Mouse (Mus musculus): Measurements from ENCODE around the gene Cenpm. TPM values are rescaled to one million over a fixed set of nuclear protein-coding genes. Genes with fewer than 3 reads are reported as not detected.

Gene Cenpm
- polyA plus RNA-seq, 1 experiment from 2014 or later: 72.7 TPM

DNA sequence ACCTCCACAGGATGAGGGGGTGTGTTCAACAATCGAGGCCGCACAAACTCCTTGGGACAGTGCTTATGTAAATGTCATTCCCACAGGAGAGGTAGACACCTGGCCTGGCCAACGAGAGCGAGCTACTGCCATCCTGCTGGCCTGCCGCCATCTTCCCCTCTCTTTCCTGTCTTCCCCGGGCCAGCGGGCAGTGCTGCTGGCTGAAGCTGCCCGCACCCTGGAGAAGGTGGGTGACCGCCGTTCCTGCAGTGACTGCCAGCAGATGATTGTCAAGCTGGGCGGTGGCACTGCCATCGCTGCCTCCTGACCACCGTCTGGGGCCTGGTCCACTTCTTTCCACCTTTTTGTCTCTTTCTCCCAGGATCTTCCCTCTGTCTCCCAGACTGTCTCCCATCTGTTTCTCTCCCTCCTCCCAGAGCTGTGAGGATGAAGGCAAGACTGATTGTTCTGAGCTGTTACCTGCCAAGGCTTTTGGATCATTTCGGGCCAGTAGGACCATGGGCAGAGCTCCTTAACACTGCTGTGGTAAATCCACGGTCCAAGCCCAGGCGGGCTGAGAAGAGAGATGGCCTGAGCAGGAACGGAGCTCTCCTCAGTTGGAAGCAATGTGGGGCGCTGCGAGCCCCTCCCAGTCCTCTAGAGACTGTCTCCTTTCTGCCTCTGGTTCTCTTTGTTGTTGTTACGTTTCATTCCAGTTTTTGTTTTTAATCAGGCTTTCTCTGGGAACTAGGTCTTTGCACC is 40.8 kb downstream of the Cenpm start:
- Histone ChIP-seq H3K36me3 (peaks cover 73% of the 10 kb centered on the region), H3K4me2 (no peak overlapping the region), H3K4me3 (no peak overlapping the region), H3K9me3 (no peaks in the 10 kb centered on the region), H3K27me3 (peaks cover 50% of the 10 kb centered on the region), H3K9ac (no peak overlapping the region), H3K27ac (no peak overlapping the region), H3K4me1 (peaks cover 19% of the 10 kb centered on the region)
- no peak for ATAC-seq (ENCODE audit: insufficient number of reproducible peaks, insufficient read depth, low FRiP score, low TSS enrichment, low read depth)
- 72% methylated on average over 20 of the region's 20 CpGs for WGBS

DNA sequence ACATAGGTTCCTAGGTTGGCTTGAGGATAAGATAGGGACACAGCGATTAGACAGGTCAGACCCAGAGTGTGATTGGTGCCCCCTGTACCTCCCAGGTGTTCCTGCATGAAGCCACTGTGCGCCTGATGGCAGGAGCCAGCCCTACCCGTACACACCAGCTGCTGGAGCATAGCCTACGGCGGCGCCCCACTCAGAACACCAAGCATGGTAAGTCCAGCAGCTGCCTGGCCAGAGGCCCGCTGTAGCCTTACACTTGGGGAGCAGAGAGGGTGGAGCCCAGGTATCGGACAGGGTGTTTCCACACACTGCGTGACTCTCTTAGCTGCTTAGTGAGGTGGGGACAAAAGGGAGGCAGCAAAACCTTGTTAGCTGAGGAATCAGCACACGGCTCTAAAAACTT is 41.5 kb downstream of the Cenpm start:
- WGBS: 91% methylated on average over 10 of the region's 10 CpGs
- Histone ChIP-seq H3K9ac (no peak overlapping the region), H3K4me1 (peaks cover 19% of the 10 kb centered on the region), H3K4me3 (no peak overlapping the region), H3K36me3 (peaks cover 80% of the 10 kb centered on the region), H3K4me2 (no peak overlapping the region), H3K27me3 (peaks cover 43% of the 10 kb centered on the region), H3K9me3 (no peaks in the 10 kb centered on the region), H3K27ac (no peak overlapping the region)
- no peak for ATAC-seq (ENCODE audit: insufficient number of reproducible peaks, insufficient read depth, low FRiP score, low TSS enrichment, low read depth)

DNA sequence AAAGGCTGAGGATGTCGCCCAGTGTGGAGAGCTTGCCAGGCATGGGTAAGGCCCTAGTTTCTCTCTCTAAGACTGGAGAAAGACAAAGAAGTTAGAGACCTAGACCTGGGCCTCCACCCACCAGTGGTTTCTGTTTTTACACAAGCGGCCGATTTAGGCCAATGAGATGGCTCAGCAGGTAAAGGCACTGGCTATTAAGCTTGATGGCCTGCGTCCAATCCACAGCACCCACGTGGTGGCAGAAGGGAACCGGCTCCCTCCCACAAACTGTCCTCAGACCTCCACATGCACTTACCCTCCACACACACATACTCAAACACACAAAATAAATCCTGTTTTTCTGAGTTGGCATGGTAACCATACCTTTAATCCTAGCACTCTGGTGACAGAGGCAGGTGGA is 42.5 kb downstream of the Cenpm start:
- H3K4me1 ChIP-seq: peaks cover 13% of the 10 kb centered on the region
- no peak for ATAC-seq (ENCODE audit: insufficient number of reproducible peaks, insufficient read depth, low FRiP score, low TSS enrichment, low read depth)
- H3K27me3 ChIP-seq: peaks cover 33% of the 10 kb centered on the region
- no peaks in the 10 kb centered on the region for H3K9me3 ChIP-seq
- H3K4me3 ChIP-seq: no peak overlapping the region
- no peak overlapping the region for H3K27ac ChIP-seq
- H3K36me3 ChIP-seq: peaks cover 90% of the 10 kb centered on the region
- H3K4me2 ChIP-seq: no peak overlapping the region
- 94% methylated on average over 6 of the region's 6 CpGs for WGBS
- H3K9ac ChIP-seq: no peak overlapping the region

DNA sequence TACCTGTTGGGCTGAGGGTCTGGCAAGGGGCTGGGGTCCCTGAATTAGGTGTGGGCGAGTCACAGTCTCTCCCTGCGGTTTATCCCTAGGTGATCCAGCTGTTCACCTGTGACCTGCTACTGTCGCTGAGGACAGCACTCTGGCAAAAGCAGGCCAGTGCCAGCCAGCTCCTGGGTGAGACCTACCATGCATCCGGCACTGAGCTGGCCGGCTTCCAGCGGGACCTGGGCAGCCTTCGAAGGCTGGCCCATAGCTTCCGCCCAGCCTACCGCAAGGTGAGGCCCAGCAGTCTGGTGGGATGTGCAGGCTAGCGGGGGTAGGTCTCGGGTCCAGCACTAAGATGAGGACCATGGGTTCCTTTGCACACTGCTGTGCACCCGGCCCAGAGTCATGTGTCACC is 45.0 kb downstream of the Cenpm start:
- H3K4me3 ChIP-seq: no peak overlapping the region

DNA sequence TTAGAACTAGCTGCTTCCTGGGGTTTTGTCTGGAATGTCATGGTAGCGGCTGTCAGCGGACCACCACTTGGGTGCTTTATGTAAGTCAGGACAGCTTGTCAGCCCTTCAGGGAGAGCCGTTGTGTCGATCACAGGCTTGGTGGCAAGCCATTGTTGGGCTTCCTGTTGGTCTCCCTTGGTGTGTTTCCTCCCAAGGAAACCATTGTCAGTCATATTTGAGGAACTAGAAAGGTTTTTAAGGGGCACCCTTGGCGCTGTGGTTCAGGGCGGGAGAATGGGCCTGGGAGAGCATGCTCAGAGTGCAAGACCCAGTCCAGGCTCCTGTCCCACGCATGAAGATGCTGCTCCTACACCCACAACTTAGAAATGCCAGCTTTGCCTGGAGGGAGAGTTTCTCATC is 46.2 kb downstream of the Cenpm start:
- Histone ChIP-seq H3K9me3 (no peaks in the 10 kb centered on the region), H3K4me2 (no peak overlapping the region), H3K4me3 (no peak overlapping the region), H3K36me3 (peaks cover 98% of the 10 kb centered on the region), H3K4me1 (no peaks in the 10 kb centered on the region), H3K9ac (no peak overlapping the region), H3K27me3 (no peaks in the 10 kb centered on the region), H3K27ac (no peak overlapping the region)
- 90% methylated on average over 7 of the region's 7 CpGs for WGBS
- ATAC-seq (ENCODE audit: insufficient number of reproducible peaks, insufficient read depth, low FRiP score, low TSS enrichment, low read depth): no peak

More for the DNA sequence above, 45.0 kb downstream of the Cenpm start:
- H3K27ac ChIP-seq: no peak overlapping the region
- no peak overlapping the region for H3K4me2 ChIP-seq
- peaks cover 98% of the 10 kb centered on the region for H3K36me3 ChIP-seq
- H3K9ac ChIP-seq: no peak overlapping the region
- no peak for ATAC-seq (ENCODE audit: insufficient number of reproducible peaks, insufficient read depth, low FRiP score, low TSS enrichment, low read depth)
- peaks cover 7% of the 10 kb centered on the region for H3K27me3 ChIP-seq
- no peaks in the 10 kb centered on the region for H3K9me3 ChIP-seq
- 90% methylated on average over 12 of the region's 12 CpGs for WGBS
- H3K4me1 ChIP-seq: no peaks in the 10 kb centered on the region

DNA sequence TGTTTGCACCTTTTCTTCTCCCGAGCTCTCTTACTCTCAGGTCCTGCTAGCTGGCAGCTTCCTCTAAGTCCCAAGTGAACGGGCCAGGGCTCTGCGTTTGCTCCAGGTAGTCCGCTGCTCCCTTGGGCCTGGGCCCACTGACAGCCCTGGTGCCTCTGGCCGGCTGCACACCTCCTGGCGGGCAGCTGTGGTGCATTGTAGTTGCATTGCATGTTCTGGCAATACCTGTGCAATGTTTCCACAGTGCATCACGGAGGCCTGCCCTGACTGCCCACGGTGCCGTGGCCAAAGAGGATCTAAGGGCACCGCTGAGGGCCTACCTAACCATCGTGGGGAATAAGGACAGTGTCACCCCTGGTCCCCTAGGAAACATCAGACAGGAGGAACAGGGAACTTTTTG is 46.6 kb downstream of the Cenpm start:
- WGBS: 93% methylated on average over 11 of the region's 11 CpGs
- peaks cover 98% of the 10 kb centered on the region for H3K36me3 ChIP-seq
- H3K9me3 ChIP-seq: no peaks in the 10 kb centered on the region
- H3K27me3 ChIP-seq: no peaks in the 10 kb centered on the region
- no peak overlapping the region for H3K27ac ChIP-seq
- no peak overlapping the region for H3K4me3 ChIP-seq
- no peak overlapping the region for H3K9ac ChIP-seq
- no peak overlapping the region for H3K4me2 ChIP-seq
- no peak for ATAC-seq (ENCODE audit: insufficient number of reproducible peaks, insufficient read depth, low FRiP score, low TSS enrichment, low read depth)
- no peaks in the 10 kb centered on the region for H3K4me1 ChIP-seq

DNA sequence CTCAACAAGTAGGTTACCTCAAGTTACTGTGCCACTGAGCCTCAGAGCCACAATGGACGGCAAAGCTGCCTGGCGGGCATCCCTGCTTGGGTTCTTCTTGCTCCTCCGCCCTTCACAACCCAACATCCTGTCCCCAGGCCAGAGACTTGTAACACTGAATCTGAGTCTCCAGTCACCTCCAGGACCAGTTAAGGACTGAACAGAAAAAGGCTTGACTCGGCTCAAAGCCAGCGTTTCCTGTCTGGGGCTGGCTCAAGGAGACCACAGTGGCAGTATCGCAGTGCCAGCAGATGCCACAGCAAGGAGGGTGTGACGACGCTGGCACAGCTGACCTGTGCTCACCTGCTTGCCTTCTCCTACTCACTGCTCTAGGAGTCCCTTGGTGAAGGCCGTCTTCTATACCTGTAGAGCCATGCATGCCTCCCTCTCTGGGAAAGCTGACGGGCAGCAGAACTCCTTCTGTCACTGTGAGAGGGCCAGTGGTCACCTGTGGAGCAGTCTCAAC is 47.2 kb downstream of the Cenpm start:
- Histone ChIP-seq H3K27ac (no peak overlapping the region), H3K4me3 (no peak overlapping the region), H3K36me3 (peaks cover 98% of the 10 kb centered on the region), H3K27me3 (no peaks in the 10 kb centered on the region), H3K9ac (no peak overlapping the region), H3K4me1 (no peaks in the 10 kb centered on the region), H3K9me3 (no peaks in the 10 kb centered on the region), H3K4me2 (no peak overlapping the region)
- 91% methylated on average over 10 of the region's 10 CpGs for WGBS
- no peak for ATAC-seq (ENCODE audit: insufficient number of reproducible peaks, insufficient read depth, low FRiP score, low TSS enrichment, low read depth)

DNA sequence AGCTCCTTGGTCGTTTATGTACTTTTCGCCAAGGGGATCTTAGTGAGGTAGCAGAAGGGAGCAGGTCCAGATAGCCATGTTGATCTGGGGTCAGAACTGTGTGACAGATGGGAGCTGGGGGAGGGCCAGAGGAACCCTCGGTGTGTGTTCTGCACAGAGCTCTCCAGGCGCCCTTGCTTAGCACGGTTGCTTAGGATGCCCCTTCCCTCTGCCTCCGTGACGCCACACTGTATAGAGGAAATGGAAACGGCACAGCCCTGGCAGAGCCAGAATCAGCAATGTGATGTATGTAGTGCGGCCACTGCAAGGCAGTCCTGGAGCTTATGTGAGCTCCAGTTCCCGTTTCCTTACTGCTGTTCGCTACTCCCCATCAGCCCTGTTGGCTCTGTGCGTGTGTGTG is 48.2 kb downstream of the Cenpm start:
- H3K27ac ChIP-seq: no peak overlapping the region
- no peaks in the 10 kb centered on the region for H3K27me3 ChIP-seq
- no peak overlapping the region for H3K4me2 ChIP-seq
- no peaks in the 10 kb centered on the region for H3K4me1 ChIP-seq
- no peaks in the 10 kb centered on the region for H3K9me3 ChIP-seq
- 88% methylated on average over 12 of the region's 12 CpGs for WGBS
- H3K4me3 ChIP-seq: no peak overlapping the region
- no peak for ATAC-seq (ENCODE audit: insufficient number of reproducible peaks, insufficient read depth, low FRiP score, low TSS enrichment, low read depth)
- peaks cover 98% of the 10 kb centered on the region for H3K36me3 ChIP-seq
- H3K9ac ChIP-seq: no peak overlapping the region

DNA sequence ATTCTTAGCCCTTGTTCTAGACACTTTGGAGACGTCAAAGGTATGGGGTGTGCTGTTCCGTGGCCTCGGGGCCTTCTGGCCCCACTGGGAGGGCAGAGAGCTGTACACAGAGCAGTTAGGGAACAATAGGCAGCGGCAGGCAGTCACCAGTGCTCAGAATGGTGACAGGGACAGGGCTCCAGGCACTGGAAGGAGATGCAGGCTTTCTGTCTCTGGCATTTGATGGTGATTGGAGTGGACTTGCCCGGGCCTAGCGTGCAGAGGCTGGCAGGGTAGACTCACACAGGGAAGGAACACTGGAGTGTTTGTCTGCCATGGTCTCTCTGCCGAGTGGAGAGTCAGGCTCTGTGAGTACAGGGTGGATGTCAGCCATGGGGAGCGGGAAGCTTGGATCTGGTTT is 51.9 kb downstream of the Cenpm start:
- no peak overlapping the region for H3K4me2 ChIP-seq
- 60% methylated on average over 8 of the region's 8 CpGs for WGBS
- no peak overlapping the region for H3K27ac ChIP-seq
- no peak overlapping the region for H3K4me3 ChIP-seq
- no peaks in the 10 kb centered on the region for H3K4me1 ChIP-seq
- H3K9me3 ChIP-seq: no peaks in the 10 kb centered on the region
- no peak for ATAC-seq (ENCODE audit: insufficient number of reproducible peaks, insufficient read depth, low FRiP score, low TSS enrichment, low read depth)
- no peaks in the 10 kb centered on the region for H3K27me3 ChIP-seq
- peaks cover 97% of the 10 kb centered on the region for H3K36me3 ChIP-seq
- peak overlapping the region; percentile 11; the same call in 1 of the 2 replicates for H3K9ac ChIP-seq

DNA sequence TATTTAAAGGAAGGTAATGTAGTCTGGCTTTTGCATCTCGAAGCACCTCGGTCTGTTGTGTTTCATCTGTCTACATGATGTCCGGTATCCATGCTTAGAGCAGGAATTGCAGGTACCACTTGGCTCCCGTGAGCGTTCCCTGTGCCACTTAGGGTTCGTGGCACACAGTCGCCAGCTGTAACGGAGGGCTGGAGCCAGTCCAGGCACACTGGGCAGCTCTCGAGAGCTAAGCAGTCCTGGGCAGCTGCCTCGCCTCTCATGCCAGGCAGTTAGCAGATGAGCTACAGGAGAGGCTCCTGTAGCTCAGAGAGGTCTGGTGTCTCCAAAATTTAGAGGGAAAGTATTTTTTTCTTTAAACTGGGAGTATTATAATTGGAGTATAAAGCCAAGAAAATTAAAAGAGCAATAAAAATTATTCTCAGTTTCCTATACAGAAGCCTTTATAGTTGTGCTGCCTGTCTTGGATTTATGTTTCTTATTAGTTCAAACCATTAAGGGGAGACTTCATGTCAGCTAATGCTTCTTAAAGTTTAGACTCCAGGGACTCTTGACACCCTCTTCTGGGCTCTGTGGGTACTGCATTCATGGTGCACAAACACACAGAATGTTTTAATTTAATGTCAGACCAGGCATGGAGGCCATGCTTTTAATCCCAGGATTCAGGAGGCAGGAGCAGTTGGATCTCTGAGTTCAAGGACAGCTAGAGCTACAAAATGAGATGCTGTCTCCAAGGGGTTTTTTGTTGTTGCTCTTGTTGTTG is 55.9 kb downstream of the Cenpm start:
- Histone ChIP-seq H3K27me3 (no peaks in the 10 kb centered on the region), H3K4me1 (no peaks in the 10 kb centered on the region), H3K36me3 (peaks cover 97% of the 10 kb centered on the region), H3K27ac (no peak overlapping the region), H3K9ac (no peak overlapping the region), H3K4me3 (no peak overlapping the region), H3K4me2 (no peak overlapping the region), H3K9me3 (no peaks in the 10 kb centered on the region)
- no peak for ATAC-seq (ENCODE audit: insufficient number of reproducible peaks, insufficient read depth, low FRiP score, low TSS enrichment, low read depth)
- WGBS: 95% methylated on average over 10 of the region's 10 CpGs

DNA sequence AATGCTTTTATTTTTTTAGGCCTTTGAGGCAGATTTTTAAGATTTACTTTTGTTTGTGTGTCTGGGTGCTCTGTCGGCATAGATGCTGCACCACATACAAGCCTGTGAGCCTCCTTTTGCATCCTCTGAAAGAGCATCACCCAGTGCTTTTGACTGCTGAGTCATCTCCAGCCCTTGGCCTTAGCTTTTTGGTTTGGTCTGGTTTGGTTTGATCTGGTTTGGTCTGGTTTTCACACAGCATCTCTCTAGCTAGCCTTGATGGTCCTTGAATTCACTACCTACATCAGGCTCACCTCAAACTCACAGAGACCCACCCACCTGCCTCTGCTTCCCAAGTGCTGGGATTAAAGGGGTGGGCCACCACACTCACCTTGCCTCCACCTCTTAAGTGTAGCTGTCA is 56.6 kb downstream of the Cenpm start:
- 77% methylated on average over 1 of the region's 1 CpGs for WGBS
- Histone ChIP-seq H3K4me1 (no peaks in the 10 kb centered on the region), H3K4me2 (no peak overlapping the region), H3K4me3 (no peak overlapping the region), H3K9ac (no peak overlapping the region), H3K27ac (no peak overlapping the region), H3K9me3 (no peaks in the 10 kb centered on the region), H3K36me3 (peaks cover 98% of the 10 kb centered on the region), H3K27me3 (no peaks in the 10 kb centered on the region)
- no peak for ATAC-seq (ENCODE audit: insufficient number of reproducible peaks, insufficient read depth, low FRiP score, low TSS enrichment, low read depth)

DNA sequence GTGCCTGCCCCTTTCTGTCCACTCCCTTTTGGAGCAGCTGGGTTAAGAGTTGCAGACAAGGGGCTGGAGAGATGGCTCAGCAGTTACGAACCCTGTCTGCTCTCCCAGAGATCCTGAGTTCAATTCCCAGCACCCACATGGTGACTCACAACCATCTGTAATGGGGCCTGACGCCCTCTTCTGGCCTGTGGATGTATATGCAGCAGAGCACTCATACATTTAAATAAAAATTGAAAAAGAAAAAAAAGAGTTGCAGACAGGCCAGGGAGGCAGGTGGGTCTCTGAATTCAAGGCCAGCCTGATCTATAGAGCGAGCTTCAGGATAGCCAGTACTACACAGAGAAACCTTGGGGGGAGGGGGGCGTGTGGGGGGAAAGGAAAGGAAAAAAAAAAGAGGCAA is 57.1 kb downstream of the Cenpm start:
- Histone ChIP-seq H3K4me1 (no peaks in the 10 kb centered on the region), H3K9me3 (peaks cover under 1% of the 10 kb centered on the region; the same call in 1 of the 2 replicates), H3K9ac (no peak overlapping the region), H3K36me3 (peaks cover 98% of the 10 kb centered on the region), H3K27ac (no peak overlapping the region), H3K4me3 (no peak overlapping the region), H3K27me3 (no peaks in the 10 kb centered on the region), H3K4me2 (no peak overlapping the region)
- 75% methylated on average over 4 of the region's 4 CpGs for WGBS
- ATAC-seq (ENCODE audit: insufficient number of reproducible peaks, insufficient read depth, low FRiP score, low TSS enrichment, low read depth): no peak

Measured in embryonic facial prominence, embryonic 13.5 days (tissue).